Mouse (Mus musculus) embryonic facial prominence, embryonic 14.5 days (tissue): ENCODE measurements around the gene Jpt2. TPM values are rescaled to one million over a fixed set of nuclear protein-coding genes. Genes with fewer than 3 reads are reported as not detected.

ENCODE experiments used
- polyA plus RNA-seq: library from polyadenylated mRNA; unstranded; fragments of >200 nt; fragmentation: Nextera tagmentation; extraction: Ambion mirVana; gene quantifications from 2 replicates; pipeline ENCODE4 v1.2.1, GENCODE M21; 2014

Gene Jpt2
- polyA plus RNA-seq, 1 experiment from 2014 or later, result 83.6 TPM

Other genes starting within 250 kb of the Jpt2 start
- 0.17 TPM in 1 of 2 replicates, not detected in the other for gene Rnf151, start 242.6 kb downstream of the Jpt2 start, polyA plus RNA-seq
- gene Rps2, start 242.6 kb downstream of the Jpt2 start, polyA plus RNA-seq, result 1,571 and 1,579 TPM in 2 replicates
- 233 and 267 TPM in 2 replicates for gene Ndufb10, start 236.2 kb downstream of the Jpt2 start, polyA plus RNA-seq
- gene Rpl3l, start 232.9 kb downstream of the Jpt2 start, polyA plus RNA-seq, result 0.39 TPM in 1 of 2 replicates, not detected in the other
- gene Msrb1, start 224.0 kb downstream of the Jpt2 start, polyA plus RNA-seq, result 28.7 and 30.3 TPM in 2 replicates
- 10.1 and 11.7 TPM in 2 replicates for gene Hs3st6, start 207.7 kb downstream of the Jpt2 start, polyA plus RNA-seq
- gene Meiob, start 156.4 kb downstream of the Jpt2 start, polyA plus RNA-seq, result not detected in 2 replicates
- gene Hagh, start 120.5 kb downstream of the Jpt2 start, polyA plus RNA-seq, result 40.6 and 43.3 TPM in 2 replicates
- 16.2 and 20.0 TPM in 2 replicates for gene Fahd1, start 110.3 kb downstream of the Jpt2 start, polyA plus RNA-seq
- gene Igfals, start 94.7 kb downstream of the Jpt2 start, polyA plus RNA-seq, result 0.22 and 0.51 TPM in 2 replicates
- gene Nubp2, start 74.3 kb downstream of the Jpt2 start, polyA plus RNA-seq, result 47.5 and 48.0 TPM in 2 replicates
- gene Spsb3, start 74.0 kb downstream of the Jpt2 start, polyA plus RNA-seq, result 40.8 and 41.7 TPM in 2 replicates
- 23.0 and 24.9 TPM in 2 replicates for gene Eme2, start 65.6 kb downstream of the Jpt2 start, polyA plus RNA-seq
- 78.5 and 78.7 TPM in 2 replicates for gene Mrps34, start 65.6 kb downstream of the Jpt2 start, polyA plus RNA-seq
- 37.5 and 46.1 TPM in 2 replicates for gene Nme3, start 64.2 kb downstream of the Jpt2 start, polyA plus RNA-seq
- gene Mapk8ip3, start 23.7 kb downstream of the Jpt2 start, polyA plus RNA-seq, result 34.6 and 37.4 TPM in 2 replicates
- 7.1 and 7.7 TPM in 2 replicates for gene Cramp1l, start 55.1 kb upstream of the Jpt2 start, polyA plus RNA-seq
- 13.9 and 17.5 TPM in 2 replicates for gene Ift140, start 55.4 kb upstream of the Jpt2 start, polyA plus RNA-seq
- gene Tmem204, start 122.9 kb upstream of the Jpt2 start, polyA plus RNA-seq, result 22.6 and 23.2 TPM in 2 replicates
- gene Telo2, start 155.3 kb upstream of the Jpt2 start, polyA plus RNA-seq, result 24.8 and 37.2 TPM in 2 replicates
- gene Ptx4, start 160.1 kb upstream of the Jpt2 start, polyA plus RNA-seq, result 1.8 and 2.9 TPM in 2 replicates
- gene Clcn7, start 172.7 kb upstream of the Jpt2 start, polyA plus RNA-seq, result 21.4 and 22.6 TPM in 2 replicates
- gene Ccdc154, start 201.8 kb upstream of the Jpt2 start, polyA plus RNA-seq, result not detected in 2 replicates
- 0.25 TPM in 1 of 2 replicates, not detected in the other for gene Gm38655, start 214.8 kb upstream of the Jpt2 start, polyA plus RNA-seq
- gene BC003965, start 223.9 kb upstream of the Jpt2 start, polyA plus RNA-seq, result 28.1 and 29.2 TPM in 2 replicates
- gene Unkl, start 227.7 kb upstream of the Jpt2 start, polyA plus RNA-seq, result 5.6 and 5.8 TPM in 2 replicates